35 mouse cellular contexts compared by ENCODE assay signal in genomic region chr7:97925819-97926218, GRCm38 (mm10). TPM values are rescaled to one million over a fixed set of nuclear protein-coding genes. Genes with fewer than 3 reads are reported as not detected.
DNase-seq lines count a peak whose midpoint lies in the region; ATAC-seq and TF ChIP-seq lines count a peak whose summit lies in the region.
"Had no signal": no experiment of that assay in that cellular context is flagged by ENCODE, and none has a peak within 500 bp of the region (broad histone marks: within the 10 kb centered on the region; RNA-seq: fewer than 3 reads in every experiment).

No protein-coding gene starts in this region.

- ATAC-seq in embryonic facial prominence, embryonic 14.5 days (ENCODE audit: low read depth), result no peak
- ATAC-seq in lung, embryonic 14.5 days (ENCODE audit: insufficient read depth), result peak; percentile 62; the same call in 1 of the 2 replicates
- ATAC-seq in midbrain, postnatal 0 days (ENCODE audit: low FRiP score), result no peak

- no peaks in the 10 kb centered on the region for H3K36me3 ChIP-seq in embryonic facial prominence, embryonic 14.5 days (ENCODE audit: control insufficient read depth, insufficient read depth, low read length)
- H3K36me3 ChIP-seq in embryonic facial prominence, embryonic 10.5 days (replicated peaks), result no peaks in the 10 kb centered on the region
- H3K36me3 ChIP-seq in lung, embryonic 14.5 days (ENCODE audit: insufficient read depth), result no peaks in the 10 kb centered on the region
- H3K36me3 ChIP-seq in MEL (ENCODE audit: control insufficient read depth in 1 of 2, insufficient read depth in 2 of 2, low read length in 2 of 2), result peaks cover 0 to 7% of the 10 kb centered on the region in 2 experiments; a peak in 2 of 4 replicates
- H3K36me3 ChIP-seq in midbrain, postnatal 0 days (ENCODE audit: insufficient read depth, low read length), result no peaks in the 10 kb centered on the region
- H3K36me3 ChIP-seq: embryonic facial prominence, embryonic 13.5 days; forebrain, embryonic 12.5 days; heart, embryonic 12.5 days; kidney, embryonic 15.5 days; limb, embryonic 15.5 days; liver, embryonic 13.5 days; neural tube, embryonic 12.5 days had no signal

- no peak overlapping the region for H3K9ac ChIP-seq in embryonic facial prominence, embryonic 14.5 days (ENCODE audit: low read depth, low read length)
- no peak overlapping the region for H3K9ac ChIP-seq in lung, embryonic 14.5 days
- no peak overlapping the region for H3K9ac ChIP-seq in MEL (ENCODE audit: control insufficient read depth, low read depth, low read length, poor library complexity, severe bottlenecking)
- no peak overlapping the region for H3K9ac ChIP-seq in midbrain, postnatal 0 days (replicated peaks; ENCODE audit: low read length, poor library complexity, severe bottlenecking)
- H3K9ac ChIP-seq: embryonic facial prominence, embryonic 13.5 days; forebrain, embryonic 12.5 days; heart, embryonic 12.5 days; hindbrain, embryonic 14.5 days; kidney, embryonic 15.5 days; limb, embryonic 15.5 days; liver, embryonic 13.5 days; neural tube, embryonic 12.5 days had no signal

- H3K4me2 ChIP-seq in embryonic facial prominence, embryonic 14.5 days (ENCODE audit: low read depth, low read length), result no peak overlapping the region
- no peak overlapping the region for H3K4me2 ChIP-seq in lung, embryonic 14.5 days
- no peak overlapping the region for H3K4me2 ChIP-seq in midbrain, postnatal 0 days (ENCODE audit: low read depth, low read length, poor library complexity, severe bottlenecking)
- H3K4me2 ChIP-seq: embryonic facial prominence, embryonic 13.5 days; forebrain, embryonic 12.5 days; heart, embryonic 12.5 days; hindbrain, embryonic 14.5 days; kidney, embryonic 15.5 days; limb, embryonic 15.5 days; liver, embryonic 13.5 days; neural tube, embryonic 12.5 days had no signal

- no peak overlapping the region for H3K27ac ChIP-seq in embryonic facial prominence, embryonic 14.5 days (replicated peaks; ENCODE audit: low read depth, low read length)
- H3K27ac ChIP-seq in embryonic facial prominence, embryonic 10.5 days (replicated peaks), result no peak overlapping the region
- no peak overlapping the region for H3K27ac ChIP-seq in lung, embryonic 14.5 days (ENCODE audit: low read depth)
- no peak overlapping the region for H3K27ac ChIP-seq in MEL (ENCODE audit: control insufficient read depth, low read depth, low read length)
- H3K27ac ChIP-seq in midbrain, postnatal 0 days (ENCODE audit: low read depth, low read length), result no peak overlapping the region
- H3K27ac ChIP-seq: embryonic facial prominence, embryonic 13.5 days; forebrain, embryonic 12.5 days; heart, adult 2 months; hindbrain, embryonic 14.5 days; kidney, embryonic 15.5 days; limb, embryonic 15.5 days; liver, embryonic 13.5 days; macrophage; neural tube, embryonic 12.5 days had no signal

- H3K4me3 ChIP-seq in embryonic facial prominence, embryonic 14.5 days (ENCODE audit: low read depth, low read length), result no peak overlapping the region
- no peak overlapping the region for H3K4me3 ChIP-seq in embryonic facial prominence, embryonic 10.5 days
- H3K4me3 ChIP-seq in lung, embryonic 14.5 days (ENCODE audit: low read depth, low read length), result no peak overlapping the region
- H3K4me3 ChIP-seq in MEL (ENCODE audit: control insufficient read depth in 1 of 2, insufficient read depth in 1 of 2, low read depth in 2 of 2, low read length in 2 of 2), result no peak overlapping the region
- H3K4me3 ChIP-seq in midbrain, postnatal 0 days (ENCODE audit: low read depth, low read length), result no peak overlapping the region
- H3K4me3 ChIP-seq: embryonic facial prominence, embryonic 13.5 days; erythroblast, embryonic 14.5 days; forebrain, embryonic 12.5 days; heart, adult 2 months; heart, embryonic 12.5 days; kidney, embryonic 15.5 days; limb, embryonic 15.5 days; liver, embryonic 13.5 days; neural tube, embryonic 12.5 days had no signal

- TF ChIP-seq RAD21 in MEL (IDR thresholded peaks at IDR 0.05; ENCODE audit: low read depth, low read length), result no peak

- TF ChIP-seq EP300 in MEL (IDR thresholded peaks at IDR 0.05; ENCODE audit: low read depth in 1 of 2, low read length in 2 of 2), result peak; percentile 30 to 70; a peak in 2 of 4 replicates

- no peak for TF ChIP-seq CTCF in lung, embryonic 14.5 days (IDR thresholded peaks at IDR 0.05; ENCODE audit: low read depth)
- no peak for TF ChIP-seq CTCF in MEL (IDR thresholded peaks at IDR 0.05 in 2 of 3, conservative IDR thresholded peaks at IDR 0.05 in 1 of 3; ENCODE audit: control insufficient read depth in 1 of 3, insufficient read depth in 1 of 3, low read depth in 2 of 3, low read length in 3 of 3, poor library complexity in 1 of 3, severe bottlenecking in 1 of 3)
- no peak for TF ChIP-seq CTCF in brain, embryonic 14.5 days (IDR thresholded peaks at IDR 0.05; ENCODE audit: borderline replicate concordance, extremely low read depth, insufficient read depth, insufficient read length)
- no peak for TF ChIP-seq CTCF in midbrain, postnatal 0 days (IDR thresholded peaks at IDR 0.05)

- TF ChIP-seq POLR2A in MEL (IDR thresholded peaks at IDR 0.05; ENCODE audit: control insufficient read depth in 1 of 2, insufficient read depth in 1 of 2, low read depth in 1 of 2, low read length in 2 of 2, poor library complexity in 1 of 2), result no peak
- no peak for TF ChIP-seq POLR2A in brain, embryonic 14.5 days (IDR thresholded peaks at IDR 0.05; ENCODE audit: borderline replicate concordance, extremely low read depth, insufficient read depth, insufficient read length, poor library complexity, severe bottlenecking)

- no peaks in the 10 kb centered on the region for H3K9me3 ChIP-seq in embryonic facial prominence, embryonic 14.5 days (ENCODE audit: control insufficient read depth, low read length)
- H3K9me3 ChIP-seq in embryonic facial prominence, embryonic 10.5 days, result no peaks in the 10 kb centered on the region
- no peaks in the 10 kb centered on the region for H3K9me3 ChIP-seq in lung, embryonic 14.5 days (ENCODE audit: low read depth, low read length)
- H3K9me3 ChIP-seq in MEL (replicated peaks; ENCODE audit: insufficient read depth, low read length), result no peaks in the 10 kb centered on the region
- H3K9me3 ChIP-seq in midbrain, postnatal 0 days (ENCODE audit: low read length), result no peaks in the 10 kb centered on the region
- H3K9me3 ChIP-seq: embryonic facial prominence, embryonic 13.5 days; forebrain, embryonic 12.5 days; kidney, embryonic 15.5 days; limb, embryonic 15.5 days; liver, embryonic 13.5 days; neural tube, embryonic 12.5 days had no signal

- 44% methylated on average over 1 of the region's 1 CpGs for WGBS in embryonic facial prominence, embryonic 14.5 days
- 81% methylated on average over 1 of the region's 1 CpGs for WGBS in embryonic facial prominence, embryonic 10.5 days
- 36% methylated on average over 1 of the region's 1 CpGs for WGBS in lung, embryonic 14.5 days
- WGBS in midbrain, postnatal 0 days, result 78% methylated on average over 1 of the region's 1 CpGs

- H3K79me2 ChIP-seq in MEL (ENCODE audit: control insufficient read depth, insufficient read depth, low read length, poor library complexity), result no peaks in the 10 kb centered on the region

- DNase-seq in embryonic facial prominence, embryonic 14.5 days (ENCODE audit: low spot score), result peak; percentile 76
- DNase-seq in embryonic facial prominence, embryonic 10.5 days (ENCODE audit: low spot score), result no peak
- peak; percentile 91 for DNase-seq in lung, embryonic 14.5 days
- no peak for DNase-seq in lung, postnatal 25 days (ENCODE audit: low spot score)
- DNase-seq in MEL (ENCODE audit: low read depth, low spot score), result peak; percentile 85
- peak; percentile 45 for DNase-seq in brain, embryonic 14.5 days (ENCODE audit: low read depth)
- DNase-seq in heart, postnatal 14 days, result no peak
- DNase-seq in midbrain, postnatal 0 days (ENCODE audit: low spot score), result no peak
- DNase-seq: adrenal gland, adult 8-10 months; cerebellum, adult 11-12 months; cerebellum, adult 9-11 months; embryo, embryonic 11 days; heart, adult 2 months; kidney, adult 18-20 months; kidney, postnatal 25 days; liver, embryonic 13.5 days; lung, adult 2 months; midbrain, embryonic 14.5 days; thymus, postnatal 4 days had no signal

- no peaks in the 10 kb centered on the region for H3K27me3 ChIP-seq in embryonic facial prominence, embryonic 14.5 days (replicated peaks; ENCODE audit: control insufficient read depth, insufficient read depth, low read length)
- H3K27me3 ChIP-seq in embryonic facial prominence, embryonic 10.5 days (replicated peaks; ENCODE audit: low read depth, poor library complexity, severe bottlenecking), result no peaks in the 10 kb centered on the region
- no peaks in the 10 kb centered on the region for H3K27me3 ChIP-seq in lung, embryonic 14.5 days (ENCODE audit: insufficient read depth, low read length)
- no peaks in the 10 kb centered on the region; a peak in 2 of 4 replicates for H3K27me3 ChIP-seq in MEL (ENCODE audit: control insufficient read depth in 1 of 2, insufficient read depth in 2 of 2, low read length in 2 of 2)
- H3K27me3 ChIP-seq in midbrain, postnatal 0 days (ENCODE audit: insufficient read depth, low read length), result no peaks in the 10 kb centered on the region
- H3K27me3 ChIP-seq: embryonic facial prominence, embryonic 13.5 days; forebrain, embryonic 12.5 days; heart, embryonic 12.5 days; kidney, embryonic 15.5 days; limb, embryonic 15.5 days; liver, embryonic 13.5 days; neural tube, embryonic 12.5 days had no signal

- intact Hi-C loops in heart, postnatal 14 days (cut with DNase I), result no loop called here

- H3K4me1 ChIP-seq in embryonic facial prominence, embryonic 14.5 days (ENCODE audit: control insufficient read depth, insufficient read depth, low read length), result no peaks in the 10 kb centered on the region
- H3K4me1 ChIP-seq in embryonic facial prominence, embryonic 10.5 days, result no peaks in the 10 kb centered on the region
- no peaks in the 10 kb centered on the region for H3K4me1 ChIP-seq in lung, embryonic 14.5 days (ENCODE audit: insufficient read depth)
- no peaks in the 10 kb centered on the region for H3K4me1 ChIP-seq in MEL (ENCODE audit: control insufficient read depth in 1 of 2, insufficient read depth in 2 of 2, low read length in 2 of 2)
- no peaks in the 10 kb centered on the region for H3K4me1 ChIP-seq in midbrain, postnatal 0 days (ENCODE audit: insufficient read depth, low read length)
- H3K4me1 ChIP-seq: embryonic facial prominence, embryonic 13.5 days; forebrain, embryonic 12.5 days; heart, embryonic 12.5 days; kidney, embryonic 15.5 days; limb, embryonic 15.5 days; liver, embryonic 13.5 days; neural tube, embryonic 12.5 days had no signal

RNA-seq across cellular contexts. Expression of gene Gdpd4, which starts 6.1 kb away (rescaled TPM):
- not detected in 2 replicates for polyA plus RNA-seq in embryonic facial prominence, embryonic 14.5 days (2014; fragmentation: Nextera tagmentation; extraction: Ambion mirVana)
- 0.05 TPM in 1 of 2 replicates, not detected in the other for polyA plus RNA-seq in embryonic facial prominence, embryonic 10.5 days (2016; fragmentation: Nextera tagmentation; extraction: Ambion mirVana)
- not detected in 2 replicates for polyA plus RNA-seq in lung, embryonic 14.5 days (2014; fragmentation: Nextera tagmentation; extraction: Ambion mirVana)
- not detected in 2 replicates for total RNA-seq in MEL (2012; rRNA removed)
- not detected for polyA plus RNA-seq in MEL (2012; ENCODE audit: insufficient read depth in 1 of 2, insufficient read length in 2 of 2, low read depth in 1 of 2, low replicate concordance in 2 of 2, missing spikeins in 1 of 2)
- 0.03 TPM in 1 of 2 replicates, not detected in the other for polyA plus RNA-seq in brain, embryonic 14.5 days (2012; rRNA removed)
- not detected for total RNA-seq in heart, postnatal 14 days (2021)
- 0.71 TPM in 1 of 2 replicates, not detected in the other for total RNA-seq in midbrain, postnatal 0 days (2014; rRNA removed)
- not detected in 2 replicates for polyA plus RNA-seq in midbrain, postnatal 0 days (2015; fragmentation: Nextera tagmentation; extraction: Ambion mirVana)
- total RNA-seq: adrenal gland, adult 8-10 months; gastrocnemius, adult 8-10 months; heart, adult 2 months; hematopoietic stem cell, adult 5-6 weeks; layer of hippocampus, adult 8-10 months; layer of hippocampus, postnatal 25 days; left cerebral cortex, postnatal 36 days had no signal
- polyA plus RNA-seq: embryonic facial prominence, embryonic 13.5 days; erythroblast, embryonic 14.5 days; forebrain, embryonic 12.5 days; heart, adult 2 months; heart, embryonic 12.5 days; heart, postnatal 0 days; hindbrain, embryonic 14.5 days; kidney, embryonic 15.5 days; limb, embryonic 15.5 days; liver, embryonic 13.5 days; lung, adult 2 months; macrophage; midbrain, embryonic 14.5 days; thymus, postnatal 0 days had no signal

Comparison
In these comparisons a context has a peak if more than half of its experiments do, and no peak if none do; other contexts are left out.
1. DNase-seq: peak in embryonic facial prominence, embryonic 14.5 days (single experiment), lung, embryonic 14.5 days (single experiment), MEL (single experiment) and brain, embryonic 14.5 days (single experiment); none in embryonic facial prominence, embryonic 10.5 days (single experiment), lung, postnatal 25 days (single experiment), heart, postnatal 14 days (0 of 2) and midbrain, postnatal 0 days (single experiment).